Mouse (Mus musculus): ENCODE measurements around the gene Rnase12. TPM values are rescaled to one million over a fixed set of nuclear protein-coding genes. Genes with fewer than 3 reads are reported as not detected.
"Not testable (repeated sequence)": the region's sequence is repeated elsewhere in the genome, so short reads cannot be mapped to it uniquely, and the experiment has no call there.

Rnase12 gene
- not detected in 2 replicates for polyA plus RNA-seq (2016; fragmentation: Nextera tagmentation; extraction: Ambion mirVana)

- H3K4me1 ChIP-seq: peaks cover 8% of the 10 kb centered on the region
- H3K27me3 ChIP-seq: no peaks in the 10 kb centered on the region
- no peak within 1 kb of the TSS for H3K4me3 ChIP-seq
- no peak for ATAC-seq (ENCODE audit: low FRiP score)
- H3K9ac ChIP-seq: no peak within 1 kb of the TSS
- H3K9me3 ChIP-seq (replicated peaks): no peaks in the 10 kb centered on the region
- no peak within 1 kb of the TSS for H3K27ac ChIP-seq
- H3K36me3 ChIP-seq: no peaks in the 10 kb centered on the region
- H3K4me2 ChIP-seq (replicated peaks): no peak within 1 kb of the TSS
- WGBS: 76% methylated on average over 9 of the region's 9 CpGs
Observed at GRCm38 (mm10) chr14:51057401-51057831, at the start of gene Rnase12. TSS of gene Rnase12 (minus strand) at chr14:51057661.

- Histone ChIP-seq H3K36me3 (no peaks in the 10 kb centered on the region), H3K9ac (no peak overlapping the region), H3K9me3 (replicated peaks) (no peaks in the 10 kb centered on the region), H3K4me1 (no peaks in the 10 kb centered on the region), H3K4me3 (no peak overlapping the region), H3K27ac (no peak overlapping the region), H3K27me3 (no peaks in the 10 kb centered on the region), H3K4me2 (replicated peaks) (no peak overlapping the region)
- no peak for ATAC-seq (ENCODE audit: low FRiP score)
Observed at GRCm38 (mm10) chr14:51106449-51106967, 49.0 kb upstream of the Rnase12 start.

- no peak overlapping the region for H3K9ac ChIP-seq
- no peak overlapping the region for H3K4me2 ChIP-seq (replicated peaks)
- no peak overlapping the region for H3K27ac ChIP-seq
- ATAC-seq (ENCODE audit: low FRiP score): no peak
- no peaks in the 10 kb centered on the region for H3K27me3 ChIP-seq
- no peaks in the 10 kb centered on the region for H3K4me1 ChIP-seq
- H3K4me3 ChIP-seq: no peak overlapping the region
- 92% methylated on average over 2 of the region's 2 CpGs for WGBS
- no peaks in the 10 kb centered on the region for H3K36me3 ChIP-seq
- no peaks in the 10 kb centered on the region for H3K9me3 ChIP-seq (replicated peaks)
Observed at GRCm38 (mm10) chr14:51104366-51104765, 46.9 kb upstream of the Rnase12 start.

GRCm38 (mm10) chr14:51103217-51103616 is 45.8 kb upstream of the Rnase12 start:
- Histone ChIP-seq H3K36me3 (no peaks in the 10 kb centered on the region), H3K9ac (no peak overlapping the region), H3K27me3 (no peaks in the 10 kb centered on the region), H3K27ac (no peak overlapping the region), H3K4me1 (no peaks in the 10 kb centered on the region), H3K9me3 (replicated peaks) (no peaks in the 10 kb centered on the region), H3K4me3 (no peak overlapping the region), H3K4me2 (replicated peaks) (no peak overlapping the region)
- 61% methylated on average over 3 of the region's 3 CpGs for WGBS
- ATAC-seq (ENCODE audit: low FRiP score): 0 out of 2 replicates have a peak, but pooled peaks have one; percentile 16

- no peaks in the 10 kb centered on the region for H3K27me3 ChIP-seq
- no peak overlapping the region for H3K4me3 ChIP-seq
- no peak for ATAC-seq (ENCODE audit: low FRiP score)
- no peak overlapping the region for H3K9ac ChIP-seq
- no peaks in the 10 kb centered on the region for H3K36me3 ChIP-seq
- H3K4me1 ChIP-seq: no peaks in the 10 kb centered on the region
- H3K9me3 ChIP-seq (replicated peaks): no peaks in the 10 kb centered on the region
- 89% methylated on average over 9 of the region's 9 CpGs for WGBS
- no peak overlapping the region for H3K4me2 ChIP-seq (replicated peaks)
- no peak overlapping the region for H3K27ac ChIP-seq
Observed at GRCm38 (mm10) chr14:51101284-51101683, 43.8 kb upstream of the Rnase12 start.

- H3K27ac ChIP-seq: no peak overlapping the region
- H3K36me3 ChIP-seq: no peaks in the 10 kb centered on the region
- no peaks in the 10 kb centered on the region for H3K9me3 ChIP-seq (replicated peaks)
- H3K9ac ChIP-seq: no peak overlapping the region
- no peak overlapping the region for H3K4me3 ChIP-seq
- no peak for ATAC-seq (ENCODE audit: low FRiP score)
- 91% methylated on average over 11 of the region's 11 CpGs for WGBS
- no peak overlapping the region for H3K4me2 ChIP-seq (replicated peaks)
- H3K4me1 ChIP-seq: no peaks in the 10 kb centered on the region
- no peaks in the 10 kb centered on the region for H3K27me3 ChIP-seq
Observed at GRCm38 (mm10) chr14:51098921-51099320, 41.5 kb upstream of the Rnase12 start.

GRCm38 (mm10) chr14:51098300-51098699 is 40.8 kb upstream of the Rnase12 start:
- not testable (repeated sequence) for H3K4me2 ChIP-seq (replicated peaks); H3K4me3 ChIP-seq; H3K9me3 ChIP-seq (replicated peaks); H3K9ac ChIP-seq; H3K27me3 ChIP-seq; H3K36me3 ChIP-seq; H3K4me1 ChIP-seq; H3K27ac ChIP-seq
- WGBS: 41% methylated on average over 1 of the region's 1 CpGs
- peak; percentile 43; the same call in 1 of the 2 replicates for ATAC-seq (ENCODE audit: low FRiP score)

GRCm38 (mm10) chr14:51095736-51096524 is 38.5 kb upstream of the Rnase12 start:
- 67% methylated on average over 9 of the region's 9 CpGs for WGBS

GRCm38 (mm10) chr14:51094921-51095320 is 37.5 kb upstream of the Rnase12 start:
- 71% methylated on average over 9 of the region's 9 CpGs for WGBS
- no peak for ATAC-seq (ENCODE audit: low FRiP score)
- no peak overlapping the region for H3K27ac ChIP-seq

More at GRCm38 (mm10) chr14:51095736-51096524, 38.5 kb upstream of the Rnase12 start:
- Histone ChIP-seq H3K9me3 (replicated peaks) (no peaks in the 10 kb centered on the region), H3K4me1 (no peaks in the 10 kb centered on the region; the same call in 1 of the 2 replicates), H3K4me3 (no peak overlapping the region), H3K9ac (no peak overlapping the region), H3K27ac (no peak overlapping the region), H3K36me3 (no peaks in the 10 kb centered on the region), H3K27me3 (no peaks in the 10 kb centered on the region), H3K4me2 (replicated peaks) (no peak overlapping the region)
- no peak for ATAC-seq (ENCODE audit: low FRiP score)

GRCm38 (mm10) chr14:51094096-51094875 is 36.8 kb upstream of the Rnase12 start:
- Histone ChIP-seq H3K4me2 (replicated peaks) (no peak overlapping the region), H3K4me3 (no peak overlapping the region), H3K27me3 (no peaks in the 10 kb centered on the region), H3K27ac (no peak overlapping the region), H3K36me3 (no peaks in the 10 kb centered on the region), H3K9ac (no peak overlapping the region), H3K4me1 (no peaks in the 10 kb centered on the region; the same call in 1 of the 2 replicates), H3K9me3 (replicated peaks) (no peaks in the 10 kb centered on the region)
- WGBS: 85% methylated on average over 5 of the region's 5 CpGs
- no peak for ATAC-seq (ENCODE audit: low FRiP score)

More at GRCm38 (mm10) chr14:51094921-51095320, 37.5 kb upstream of the Rnase12 start:
- H3K27me3 ChIP-seq: no peaks in the 10 kb centered on the region
- no peak overlapping the region for H3K4me3 ChIP-seq
- no peak overlapping the region for H3K4me2 ChIP-seq (replicated peaks)
- no peaks in the 10 kb centered on the region for H3K36me3 ChIP-seq
- H3K9me3 ChIP-seq (replicated peaks): no peaks in the 10 kb centered on the region
- no peak overlapping the region for H3K9ac ChIP-seq
- no peaks in the 10 kb centered on the region; the same call in 1 of the 2 replicates for H3K4me1 ChIP-seq

GRCm38 (mm10) chr14:51093496-51093895 is 36.0 kb upstream of the Rnase12 start:
- H3K4me2 ChIP-seq (replicated peaks): no peak overlapping the region

GRCm38 (mm10) chr14:51092073-51092620 is 34.7 kb upstream of the Rnase12 start:
- 54% methylated on average over 8 of the region's 8 CpGs for WGBS
- H3K36me3 ChIP-seq: no peaks in the 10 kb centered on the region
- H3K9me3 ChIP-seq (replicated peaks): no peaks in the 10 kb centered on the region
- ATAC-seq (ENCODE audit: low FRiP score): no peak
- H3K4me3 ChIP-seq: no peak overlapping the region
- H3K9ac ChIP-seq: no peak overlapping the region
- no peaks in the 10 kb centered on the region for H3K27me3 ChIP-seq
- H3K4me2 ChIP-seq (replicated peaks): peak overlapping the region; percentile 78; the same call in 1 of the 2 replicates
- no peak overlapping the region for H3K27ac ChIP-seq
- H3K4me1 ChIP-seq: peaks cover 7% of the 10 kb centered on the region; the same call in 1 of the 2 replicates

More at GRCm38 (mm10) chr14:51093496-51093895, 36.0 kb upstream of the Rnase12 start:
- no peak overlapping the region for H3K27ac ChIP-seq
- ATAC-seq (ENCODE audit: low FRiP score): no peak
- peaks cover 4% of the 10 kb centered on the region; the same call in 1 of the 2 replicates for H3K4me1 ChIP-seq
- no peaks in the 10 kb centered on the region for H3K9me3 ChIP-seq (replicated peaks)
- no peaks in the 10 kb centered on the region for H3K27me3 ChIP-seq
- H3K36me3 ChIP-seq: no peaks in the 10 kb centered on the region
- H3K4me3 ChIP-seq: no peak overlapping the region
- no peak overlapping the region for H3K9ac ChIP-seq
- WGBS: 36% methylated on average over 3 of the region's 3 CpGs
